Mouse (Mus musculus): ENCODE results near the gene Pdcl3. TPM values are rescaled to one million over a fixed set of nuclear protein-coding genes. Genes with fewer than 3 reads are reported as not detected.

Gene Pdcl3
- total RNA-seq (2014; rRNA removed) (34.1 and 45.0 TPM in 2 replicates), polyA plus RNA-seq (2015; fragmentation: Nextera tagmentation; extraction: Ambion mirVana) (144 and 146 TPM in 2 replicates)

- no peak for ATAC-seq (ENCODE audit: low FRiP score)
- WGBS, result 88% methylated on average over 3 of the region's 3 CpGs
- TF ChIP-seq CTCF (IDR thresholded peaks at IDR 0.05), result no peak
These were observed at the start of gene Pdcl3 for GRCm38 (mm10) chr1:38985308-38985707. Gene Pdcl3, plus strand, starts transcription at chr1:38985608.

DNA sequence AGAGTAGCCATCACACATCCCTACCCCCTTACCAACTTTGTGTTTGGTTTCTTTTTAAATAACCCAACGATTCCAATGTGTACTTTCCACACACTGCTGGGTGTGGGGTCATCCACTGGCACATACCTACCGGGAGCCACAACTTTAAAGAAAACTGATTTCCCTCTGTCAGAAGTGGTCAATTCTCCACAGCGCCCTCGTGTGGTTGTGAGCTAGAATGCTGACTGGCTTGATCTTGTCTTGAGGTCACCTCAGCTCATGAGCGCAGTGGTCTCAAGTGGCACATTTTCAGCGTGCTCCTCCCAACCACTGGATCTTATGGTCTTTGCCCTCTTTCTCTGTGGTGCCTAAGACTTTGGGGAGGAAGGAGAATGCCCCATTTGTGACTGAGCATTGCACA, 48.6 kb upstream of the Pdcl3 start:
- no peak overlapping the region for H3K27ac ChIP-seq (ENCODE audit: low read depth, low read length)
- H3K4me1 ChIP-seq (ENCODE audit: insufficient read depth, low read length), result no peaks in the 10 kb centered on the region
- no peak overlapping the region for H3K4me3 ChIP-seq (ENCODE audit: low read depth, low read length)
- no peak overlapping the region for H3K9ac ChIP-seq (replicated peaks; ENCODE audit: low read length, poor library complexity, severe bottlenecking)
- no peaks in the 10 kb centered on the region for H3K36me3 ChIP-seq (ENCODE audit: insufficient read depth, low read length)
- H3K9me3 ChIP-seq (ENCODE audit: low read length), result no peaks in the 10 kb centered on the region
- peak; percentile 67 for TF ChIP-seq CTCF (IDR thresholded peaks at IDR 0.05)
- peak; percentile 52 for DNase-seq (ENCODE audit: low spot score)
- no peaks in the 10 kb centered on the region for H3K27me3 ChIP-seq (ENCODE audit: insufficient read depth, low read length)
- WGBS, result 23% methylated on average over 6 of the region's 6 CpGs
- no peak overlapping the region for H3K4me2 ChIP-seq (ENCODE audit: low read depth, low read length, poor library complexity, severe bottlenecking)
- ATAC-seq (ENCODE audit: low FRiP score), result no peak

More at GRCm38 (mm10) chr1:38985308-38985707, at the start of gene Pdcl3:
- H3K4me1 ChIP-seq (ENCODE audit: insufficient read depth, low read length), result 0 out of 2 replicates have a peak, but pooled peaks cover 7% of the 10 kb centered on the region
- H3K9me3 ChIP-seq (ENCODE audit: low read length), result no peaks in the 10 kb centered on the region
- no peak for DNase-seq (ENCODE audit: low spot score)
- no peak within 1 kb of the TSS for H3K4me2 ChIP-seq (ENCODE audit: low read depth, low read length, poor library complexity, severe bottlenecking)
- H3K27ac ChIP-seq (ENCODE audit: low read depth, low read length), result no peak within 1 kb of the TSS
- no peak within 1 kb of the TSS for H3K9ac ChIP-seq (replicated peaks; ENCODE audit: low read length, poor library complexity, severe bottlenecking)
- H3K4me3 ChIP-seq (ENCODE audit: low read depth, low read length), result no peak within 1 kb of the TSS
- no peaks in the 10 kb centered on the region for H3K27me3 ChIP-seq (ENCODE audit: insufficient read depth, low read length)
- H3K36me3 ChIP-seq (ENCODE audit: insufficient read depth, low read length), result no peaks in the 10 kb centered on the region

DNA sequence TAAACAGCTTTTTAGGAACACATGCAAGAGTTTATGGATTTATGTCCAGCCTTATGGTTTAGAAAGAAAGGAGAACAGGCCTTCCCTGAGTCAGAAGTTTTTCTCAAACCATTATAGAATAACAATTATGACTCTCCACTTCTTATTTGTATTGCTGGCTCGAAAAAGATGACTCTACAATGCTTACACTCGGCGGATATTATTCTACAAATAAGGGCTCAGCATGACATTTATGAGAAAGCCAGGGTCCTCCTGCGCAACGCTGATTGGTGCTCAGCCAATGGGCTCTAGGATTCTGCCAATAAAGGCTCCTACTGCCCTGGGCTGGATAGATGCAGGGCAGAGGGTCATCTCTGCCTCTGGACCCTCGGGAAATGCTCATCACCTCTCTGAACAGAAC, 46.6 kb upstream of the Pdcl3 start, which contains the start of gene Nms:
Nms (plus strand) TSS at position 301 of the 400 bp plus-strand sequence.
- no peak within 1 kb of the TSS for H3K4me3 ChIP-seq (ENCODE audit: low read depth, low read length)
- no peak for DNase-seq (ENCODE audit: low spot score)
- TF ChIP-seq CTCF (IDR thresholded peaks at IDR 0.05), result no peak

DNA sequence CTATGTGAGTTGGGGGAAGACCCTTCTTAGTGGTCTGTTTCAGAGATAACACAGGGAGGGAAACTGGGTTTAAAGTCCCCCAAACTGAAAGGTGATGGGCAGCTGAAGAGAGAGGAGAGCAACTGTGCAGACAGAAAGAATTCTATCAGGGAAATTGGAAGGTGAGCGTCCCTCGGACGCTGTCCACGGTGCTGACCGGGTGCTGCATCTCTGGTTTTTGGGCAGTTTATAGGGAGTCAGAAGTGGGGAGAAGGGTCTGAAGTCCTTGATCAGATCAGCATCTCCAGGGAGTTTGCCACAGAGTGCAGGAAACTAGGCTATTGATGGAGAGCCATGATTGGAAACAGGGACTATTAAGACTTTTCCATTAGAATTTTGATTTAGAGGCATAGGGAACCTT, 45.8 kb upstream of the Pdcl3 start:
- Histone ChIP-seq H3K4me2 (ENCODE audit: low read depth, low read length, poor library complexity, severe bottlenecking) (no peak overlapping the region), H3K9me3 (ENCODE audit: low read length) (no peaks in the 10 kb centered on the region), H3K9ac (replicated peaks; ENCODE audit: low read length, poor library complexity, severe bottlenecking) (no peak overlapping the region), H3K4me1 (ENCODE audit: insufficient read depth, low read length) (no peaks in the 10 kb centered on the region), H3K4me3 (ENCODE audit: low read depth, low read length) (no peak overlapping the region), H3K27ac (ENCODE audit: low read depth, low read length) (no peak overlapping the region), H3K36me3 (ENCODE audit: insufficient read depth, low read length) (no peaks in the 10 kb centered on the region), H3K27me3 (ENCODE audit: insufficient read depth, low read length) (no peaks in the 10 kb centered on the region)
- DNase-seq (ENCODE audit: low spot score) (no peak), ATAC-seq (ENCODE audit: low FRiP score) (no peak)
- TF ChIP-seq CTCF (IDR thresholded peaks at IDR 0.05), result no peak
- WGBS, result 0% methylated on average over 5 of the region's 5 CpGs

More for the DNA sequence above, 46.6 kb upstream of the Pdcl3 start, which contains the start of gene Nms:
- ATAC-seq (ENCODE audit: low FRiP score), result no peak
- Histone ChIP-seq H3K27me3 (ENCODE audit: insufficient read depth, low read length) (no peaks in the 10 kb centered on the region), H3K36me3 (ENCODE audit: insufficient read depth, low read length) (no peaks in the 10 kb centered on the region), H3K9ac (replicated peaks; ENCODE audit: low read length, poor library complexity, severe bottlenecking) (no peak within 1 kb of the TSS), H3K27ac (ENCODE audit: low read depth, low read length) (no peak within 1 kb of the TSS), H3K9me3 (ENCODE audit: low read length) (no peaks in the 10 kb centered on the region), H3K4me2 (ENCODE audit: low read depth, low read length, poor library complexity, severe bottlenecking) (no peak within 1 kb of the TSS), H3K4me1 (ENCODE audit: insufficient read depth, low read length) (no peaks in the 10 kb centered on the region)
- WGBS, result 67% methylated on average over 6 of the region's 6 CpGs

GRCm38 (mm10) chr1:38956457-38956856, 29.0 kb upstream of the Pdcl3 start:
- Histone ChIP-seq H3K9me3 (ENCODE audit: low read length) (no peaks in the 10 kb centered on the region), H3K36me3 (ENCODE audit: insufficient read depth, low read length) (no peaks in the 10 kb centered on the region), H3K4me1 (ENCODE audit: insufficient read depth, low read length) (no peaks in the 10 kb centered on the region), H3K4me2 (ENCODE audit: low read depth, low read length, poor library complexity, severe bottlenecking) (no peak overlapping the region), H3K4me3 (ENCODE audit: low read depth, low read length) (no peak overlapping the region), H3K9ac (replicated peaks; ENCODE audit: low read length, poor library complexity, severe bottlenecking) (no peak overlapping the region), H3K27ac (ENCODE audit: low read depth, low read length) (no peak overlapping the region), H3K27me3 (ENCODE audit: insufficient read depth, low read length) (no peaks in the 10 kb centered on the region)
- DNase-seq (ENCODE audit: low spot score) (no peak), ATAC-seq (ENCODE audit: low FRiP score) (no peak)
- TF ChIP-seq CTCF (IDR thresholded peaks at IDR 0.05), result no peak
- WGBS, result 88% methylated on average over 3 of the region's 3 CpGs

DNA sequence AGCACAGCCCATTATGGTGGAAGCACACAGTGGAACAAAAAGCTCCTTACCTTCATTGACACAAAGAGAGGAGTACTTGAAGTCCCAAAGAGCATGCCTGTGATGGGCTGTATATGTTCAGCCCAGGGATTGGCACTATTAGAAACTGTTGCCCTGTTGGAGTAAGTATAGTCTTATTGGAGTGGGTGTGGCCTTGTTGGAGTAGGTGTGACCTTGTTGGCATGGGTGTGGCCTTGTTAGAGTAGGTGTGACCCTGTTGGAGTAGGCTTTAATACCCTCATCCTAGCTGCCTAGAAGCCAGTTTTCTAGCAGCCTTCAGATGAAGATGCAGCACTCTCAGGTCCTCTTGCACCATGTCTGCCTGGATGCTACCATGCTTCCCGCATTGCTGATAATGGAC, 16.3 kb upstream of the Pdcl3 start:
- TF ChIP-seq CTCF (IDR thresholded peaks at IDR 0.05), result no peak
- H3K9me3 ChIP-seq (ENCODE audit: low read length), result no peaks in the 10 kb centered on the region
- H3K27ac ChIP-seq (ENCODE audit: low read depth, low read length), result no peak overlapping the region
- no peak for ATAC-seq (ENCODE audit: low FRiP score)
- H3K4me3 ChIP-seq (ENCODE audit: low read depth, low read length), result no peak overlapping the region
- WGBS, result 85% methylated on average over 1 of the region's 1 CpGs
- H3K4me1 ChIP-seq (ENCODE audit: insufficient read depth, low read length), result no peaks in the 10 kb centered on the region
- H3K36me3 ChIP-seq (ENCODE audit: insufficient read depth, low read length), result no peaks in the 10 kb centered on the region
- no peak overlapping the region for H3K9ac ChIP-seq (replicated peaks; ENCODE audit: low read length, poor library complexity, severe bottlenecking)
- no peaks in the 10 kb centered on the region for H3K27me3 ChIP-seq (ENCODE audit: insufficient read depth, low read length)
- no peak for DNase-seq (ENCODE audit: low spot score)
- no peak overlapping the region for H3K4me2 ChIP-seq (ENCODE audit: low read depth, low read length, poor library complexity, severe bottlenecking)
